Mouse (Mus musculus) heart, embryonic 14.5 days (tissue): ENCODE data around the gene Yif1a. TPM values are rescaled to one million over a fixed set of nuclear protein-coding genes. Genes with fewer than 3 reads are reported as not detected.

Experiments
- ATAC-seq: fragments of 200-750 bp; cut with Nextera tagmentation; 2 replicates; pipeline ENCODE4 v1.8.0; 2017; ENCODE audit warnings: low read depth, moderate TSS enrichment; ENCODE audit not compliant: insufficient number of reproducible peaks, insufficient read depth, low FRiP score
- H3K27ac ChIP-seq, 2 experiments: fragments of 200-500 bp in 1 of 2; fragments of 300-500 bp in 1 of 2; sonication (generic) in 1 of 2; replicated peaks in 1 of 2; 2 replicates each; pipeline ENCODE4 v1.5.1; 2012 to 2014; ENCODE audit warnings: low read depth in 2 of 2, low read length in 2 of 2, control low read depth in 1 of 2, mild to moderate bottlenecking in 1 of 2, mixed read lengths in 1 of 2; ENCODE audit not compliant: control insufficient read depth in 1 of 2, insufficient read depth in 1 of 2
- H3K27me3 ChIP-seq: fragments of 300-500 bp; sonication (generic); 2 replicates; pipeline ENCODE4 v1.6.1; 2014; ENCODE audit warnings: mild to moderate bottlenecking, low read length, control low read depth; ENCODE audit not compliant: control insufficient read depth, insufficient read depth
- H3K36me3 ChIP-seq: fragments of 300-500 bp; sonication (generic); 2 replicates; pipeline ENCODE4 v1.6.1; 2014; ENCODE audit warnings: mild to moderate bottlenecking, control low read depth, low read length, mixed read lengths; ENCODE audit not compliant: control insufficient read depth, insufficient read depth
- H3K4me1 ChIP-seq, 2 experiments: fragments of 200-500 bp in 1 of 2; fragments of 300-500 bp in 1 of 2; sonication (generic) in 1 of 2; 2 replicates each; pipeline ENCODE4 v1.6.1; 2012 to 2014; ENCODE audit warnings: low read length in 2 of 2, control low read depth in 1 of 2, mixed read lengths in 1 of 2; ENCODE audit not compliant: control insufficient read depth in 2 of 2, insufficient read depth in 2 of 2
- H3K4me2 ChIP-seq: fragments of 300-500 bp; sonication (generic); 2 replicates; pipeline ENCODE4 v1.6.1; 2014; ENCODE audit warnings: mild to moderate bottlenecking, low read length
- H3K4me3 ChIP-seq, 2 experiments: fragments of 200-500 bp in 1 of 2; fragments of 300-500 bp in 1 of 2; sonication (generic) in 1 of 2; 2 replicates each; pipeline ENCODE4 v1.5.1; 2012 to 2014; ENCODE audit warnings: low read length in 2 of 2, mild to moderate bottlenecking in 2 of 2, control low read depth in 1 of 2, low read depth in 1 of 2, moderate library complexity in 1 of 2; ENCODE audit not compliant: control insufficient read depth in 1 of 2, insufficient read depth in 1 of 2
- H3K9ac ChIP-seq: fragments of 300-500 bp; sonication (generic); 2 replicates; pipeline ENCODE4 v1.6.1; 2014; ENCODE audit warnings: mild to moderate bottlenecking, low read length
- H3K9me3 ChIP-seq: fragments of 300-500 bp; sonication (generic); 2 replicates; pipeline ENCODE4 v1.6.1; 2016; ENCODE audit warnings: low read length, control low read depth; ENCODE audit not compliant: control insufficient read depth
- WGBS: fragments of 180-500 bp; shearing (Covaris S2); extraction: QIAGEN DNeasy Blood & Tissue Kit; methylation state at CpG from one replicate; pipeline ENCODE4 v1.1.7; 2014; 5-methylcytosine and 5-hydroxymethylcytosine counted together
- polyA plus RNA-seq: library from polyadenylated mRNA; unstranded; fragments of >200 nt; fragmentation: Nextera tagmentation; extraction: Ambion mirVana; gene quantifications from 2 replicates; pipeline ENCODE4 v1.2.1, GENCODE M21; 2014

Yif1a gene
- polyA plus RNA-seq, 1 experiment from 2014 or later, result 122 TPM

GRCm38 (mm10) chr19:5092083-5092482 is 3.7 kb downstream of the Yif1a start:
- H3K27ac ChIP-seq, result no peak overlapping the region
- H3K9me3 ChIP-seq, result no peaks in the 10 kb centered on the region
- WGBS, result 88% methylated on average over 10 of the region's 10 CpGs
- H3K36me3 ChIP-seq, result peaks cover 39% of the 10 kb centered on the region
- peaks cover 11 to 35% of the 10 kb centered on the region in 2 experiments for H3K4me1 ChIP-seq
- no peaks in the 10 kb centered on the region for H3K27me3 ChIP-seq
- H3K4me2 ChIP-seq, result no peak overlapping the region
- no peak overlapping the region for H3K4me3 ChIP-seq
- no peak overlapping the region for H3K9ac ChIP-seq
- ATAC-seq, result no peak

GRCm38 (mm10) chr19:5093481-5094242 is 5.3 kb downstream of the Yif1a start:
- H3K27ac ChIP-seq, result no peak overlapping the region
- no peak for ATAC-seq
- 73% methylated on average over 12 of the region's 12 CpGs for WGBS

GRCm38 (mm10) chr19:5094243-5094632 is 5.9 kb downstream of the Yif1a start:
- Histone ChIP-seq H3K9ac (no peak overlapping the region), H3K27ac (no peak overlapping the region), H3K4me3 (no peak overlapping the region), H3K4me1 (peaks cover 9 to 39% of the 10 kb centered on the region in 2 experiments), H3K36me3 (peaks cover 41% of the 10 kb centered on the region), H3K27me3 (0 out of 2 replicates have a peak, but pooled peaks cover 3% of the 10 kb centered on the region), H3K9me3 (no peaks in the 10 kb centered on the region), H3K4me2 (no peak overlapping the region)
- peak; percentile 44; the same call in 1 of the 2 replicates for ATAC-seq
- WGBS, result under 1% methylated on average over 20 of the region's 21 CpGs

More at GRCm38 (mm10) chr19:5093481-5094242, 5.3 kb downstream of the Yif1a start:
- H3K9me3 ChIP-seq, result no peaks in the 10 kb centered on the region
- H3K4me1 ChIP-seq, result peaks cover 11 to 39% of the 10 kb centered on the region in 2 experiments
- H3K9ac ChIP-seq, result no peak overlapping the region
- no peak overlapping the region for H3K4me3 ChIP-seq
- H3K4me2 ChIP-seq, result no peak overlapping the region
- peaks cover 39% of the 10 kb centered on the region for H3K36me3 ChIP-seq
- 0 out of 2 replicates have a peak, but pooled peaks cover 3% of the 10 kb centered on the region for H3K27me3 ChIP-seq

- ATAC-seq, result no peak
- H3K4me3 ChIP-seq, result no peak overlapping the region
Measured at GRCm38 (mm10) chr19:5094746-5095417, 6.5 kb downstream of the Yif1a start.

GRCm38 (mm10) chr19:5095887-5096474 is 7.6 kb downstream of the Yif1a start:
- H3K4me1 ChIP-seq, result peaks cover 8 to 36% of the 10 kb centered on the region in 2 experiments; a peak in 3 of 4 replicates
- H3K4me2 ChIP-seq, result no peak overlapping the region
- 0 out of 2 replicates have a peak, but pooled peaks cover 3% of the 10 kb centered on the region for H3K27me3 ChIP-seq
- no peak overlapping the region for H3K27ac ChIP-seq
- no peaks in the 10 kb centered on the region for H3K9me3 ChIP-seq
- no peak overlapping the region for H3K4me3 ChIP-seq
- 9% methylated on average over 9 of the region's 9 CpGs for WGBS
- ATAC-seq, result no peak
- H3K9ac ChIP-seq, result no peak overlapping the region
- peaks cover 43% of the 10 kb centered on the region for H3K36me3 ChIP-seq

More at GRCm38 (mm10) chr19:5094746-5095417, 6.5 kb downstream of the Yif1a start:
- peaks cover 42% of the 10 kb centered on the region for H3K36me3 ChIP-seq
- peaks cover 6 to 36% of the 10 kb centered on the region in 2 experiments; a peak in 3 of 4 replicates for H3K4me1 ChIP-seq
- no peak overlapping the region for H3K27ac ChIP-seq
- H3K9me3 ChIP-seq, result no peaks in the 10 kb centered on the region
- WGBS, result 44% methylated on average over 11 of the region's 11 CpGs
- 0 out of 2 replicates have a peak, but pooled peaks cover 3% of the 10 kb centered on the region for H3K27me3 ChIP-seq
- H3K4me2 ChIP-seq, result no peak overlapping the region
- no peak overlapping the region for H3K9ac ChIP-seq

- Histone ChIP-seq H3K4me3 (peak overlapping the region; percentile 42 to 46), H3K27me3 (0 out of 2 replicates have a peak, but pooled peaks cover 3% of the 10 kb centered on the region), H3K4me2 (peak overlapping the region; percentile 90), H3K4me1 (peaks cover 8 to 36% of the 10 kb centered on the region in 2 experiments; a peak in 3 of 4 replicates), H3K36me3 (peaks cover 43% of the 10 kb centered on the region), H3K9me3 (no peaks in the 10 kb centered on the region), H3K27ac (no peak overlapping the region), H3K9ac (peak overlapping the region; percentile 64)
- 7% methylated on average over 30 of the region's 31 CpGs for WGBS
- 0 out of 2 replicates have a peak, but pooled peaks have one; percentile 1 for ATAC-seq
Measured at GRCm38 (mm10) chr19:5097521-5098362, 9.4 kb downstream of the Yif1a start.
